ENCODE assay signal across 8 mouse cellular contexts in the genomic region with DNA sequence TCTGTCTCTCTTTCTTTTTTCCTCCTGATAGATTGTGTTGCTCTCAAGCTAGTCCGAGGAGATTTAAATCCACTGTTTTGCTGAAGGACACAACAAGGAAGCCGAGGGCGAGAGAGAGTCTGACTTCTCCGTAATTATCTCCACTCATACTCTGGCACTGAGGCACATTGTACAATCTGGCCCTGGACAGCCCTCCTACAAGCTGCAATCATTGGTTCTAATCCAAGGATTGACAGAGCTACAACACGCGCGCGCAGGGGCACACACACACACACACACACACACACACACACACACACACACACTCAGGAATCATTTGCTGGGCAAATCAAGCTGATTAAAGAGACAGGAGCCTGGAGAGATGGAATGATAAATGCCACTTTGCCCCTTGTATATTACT. TPM values are rescaled to one million over a fixed set of nuclear protein-coding genes. Genes with fewer than 3 reads are reported as not detected.
A peak's percentile ranks its signal among the peaks of the same experiment; 100 is the strongest.
DNase-seq lines count a peak whose midpoint lies in the region; ATAC-seq and TF ChIP-seq lines count a peak whose summit lies in the region.

TSS of gene Ntm (minus strand) at position 164 of the 400 bp plus-strand sequence.

- no peak for ATAC-seq in liver, embryonic 14.5 days (ENCODE audit: insufficient read depth)

- no peak for TF ChIP-seq CTCF in gastrocnemius, adult 2 months (IDR thresholded peaks at IDR 0.05)
- TF ChIP-seq CTCF in heart, adult 2 months (IDR thresholded peaks at IDR 0.05): no peak
- TF ChIP-seq CTCF in liver, embryonic 14.5 days (IDR thresholded peaks at IDR 0.05; ENCODE audit: low read depth): no peak

- peak within 1 kb of the TSS; percentile 67 for H3K4me3 ChIP-seq in gastrocnemius, adult 2 months
- peak within 1 kb of the TSS; percentile 35; the same call in 1 of the 2 replicates for H3K4me3 ChIP-seq in heart, adult 2 months
- H3K4me3 ChIP-seq in liver, embryonic 14.5 days (ENCODE audit: insufficient read depth in 1 of 2, low read depth in 2 of 2, low read length in 2 of 2): no peak within 1 kb of the TSS

- no peak for TF ChIP-seq POLR2A in heart, adult 2 months (IDR thresholded peaks at IDR 0.05; ENCODE audit: insufficient read depth, low read depth, low read length)

- no peak within 1 kb of the TSS for H3K27ac ChIP-seq in gastrocnemius, adult 2 months
- no peak within 1 kb of the TSS for H3K27ac ChIP-seq in heart, adult 2 months
- H3K27ac ChIP-seq in liver, embryonic 14.5 days: no peak within 1 kb of the TSS

- H3K4me2 ChIP-seq in liver, embryonic 14.5 days (ENCODE audit: low read depth): peak within 1 kb of the TSS; percentile 28; the same call in 1 of the 2 replicates

- 14% methylated on average over 8 of the region's 8 CpGs for WGBS in heart, adult 2 months
- 37% methylated on average over 8 of the region's 8 CpGs for WGBS in liver, embryonic 14.5 days (ENCODE audit: insufficient replicate concordance)

- no peaks in the 10 kb centered on the region for H3K9me3 ChIP-seq in liver, embryonic 14.5 days (ENCODE audit: control insufficient read depth, low read length)

- no peak for TF ChIP-seq EP300 in heart, adult 2 months (IDR thresholded peaks at IDR 0.05; ENCODE audit: insufficient read depth, low read depth, low read length)
- no peak for TF ChIP-seq EP300 in liver, embryonic 14.5 days (IDR thresholded peaks at IDR 0.05; ENCODE audit: low read depth)

- H3K36me3 ChIP-seq in heart, adult 2 months (ENCODE audit: control insufficient read depth, insufficient read depth, low read length): no peaks in the 10 kb centered on the region
- H3K36me3 ChIP-seq in liver, embryonic 14.5 days (replicated peaks; ENCODE audit: control insufficient read depth, insufficient read depth, low read depth): no peaks in the 10 kb centered on the region

- no peak within 1 kb of the TSS for H3K9ac ChIP-seq in heart, adult 2 months (ENCODE audit: low read depth, low read length)
- no peak within 1 kb of the TSS for H3K9ac ChIP-seq in liver, embryonic 14.5 days (replicated peaks)

- intact Hi-C loops in gastrocnemius, adult 2 months (cut with DNase I): no loop called here
- intact Hi-C loops in heart, adult 2 months (cut with DNase I): no loop called here

- DNase-seq in gastrocnemius, adult 2 months: peak; percentile 32
- DNase-seq in gastrocnemius, postnatal 4 days (ENCODE audit: low spot score in 2 of 2): no peak
- peak; percentile 75 to 81 for DNase-seq in cerebellum, postnatal 25 days
- DNase-seq in heart, adult 2 months: peak in 1 of 2 experiments; percentile 12
- DNase-seq in kidney, postnatal 14 days: peak; percentile 6
- no peak for DNase-seq in liver, embryonic 14.5 days (ENCODE audit: low read depth in 3 of 3, low spot score in 3 of 3)
- DNase-seq in right cerebral cortex, adult 2 months (ENCODE audit: low spot score in 2 of 2): peak; percentile 73 to 80
- no peak for DNase-seq in adipocyte (ENCODE audit: low spot score)

- peaks cover 4% of the 10 kb centered on the region; the same call in 1 of the 2 replicates for H3K27me3 ChIP-seq in heart, adult 2 months (ENCODE audit: control insufficient read depth, insufficient read depth, low read length)
- H3K27me3 ChIP-seq in liver, embryonic 14.5 days (ENCODE audit: control insufficient read depth, insufficient read depth, low read length): peaks cover 7% of the 10 kb centered on the region

- no peaks in the 10 kb centered on the region for H3K4me1 ChIP-seq in heart, adult 2 months (ENCODE audit: control insufficient read depth, insufficient read depth, low read length)
- no peaks in the 10 kb centered on the region for H3K4me1 ChIP-seq in liver, embryonic 14.5 days (replicated peaks; ENCODE audit: control insufficient read depth in 2 of 2, insufficient read depth in 2 of 2, low read length in 1 of 2)

- H3K79me2 ChIP-seq in heart, adult 2 months (replicated peaks; ENCODE audit: control insufficient read depth, insufficient read depth, low read length): no peaks in the 10 kb centered on the region

RNA-seq across cellular contexts. Expression of gene Ntm, which starts in this region (rescaled TPM):
- under 1 TPM; 0.33 to 0.95 TPM for total RNA-seq in gastrocnemius, adult 2 months (2021)
- total RNA-seq in gastrocnemius, postnatal 4 days (2021): 10 to 100 TPM in 1 of 2 experiments, 1 to 10 TPM in 1; 9.7 to 10.8 TPM
- total RNA-seq in heart, adult 2 months (2021): 1 to 10 TPM; 1.8 to 1.9 TPM
- 1.6 and 2.1 TPM in 2 replicates for polyA plus RNA-seq in heart, adult 2 months (2012; rRNA removed)
- polyA plus RNA-seq in liver, embryonic 14.5 days (2012; rRNA removed): 0.11 and 0.21 TPM in 2 replicates
- polyA plus RNA-seq in liver, embryonic 14.5 days (2014; fragmentation: Nextera tagmentation; extraction: Ambion mirVana): 0.30 TPM in 1 of 2 replicates, not detected in the other

Comparison
In these comparisons a context has a peak if more than half of its experiments do, and no peak if none do; other contexts are left out.
1. Peak in DNase-seq and H3K4me3 ChIP-seq in gastrocnemius, adult 2 months; RNA of the gene not detected or under 1 TPM.
2. DNase-seq: peak in cerebellum, postnatal 25 days (2 of 2), kidney, postnatal 14 days (single experiment) and right cerebral cortex, adult 2 months (2 of 2); none in gastrocnemius, postnatal 4 days (0 of 2), liver, embryonic 14.5 days (0 of 3) and adipocyte (single experiment).